Mouse (Mus musculus) limb, embryonic 11.5 days (tissue): Measurements from ENCODE around the gene Ccdc144b. TPM values are rescaled to one million over a fixed set of nuclear protein-coding genes. Genes with fewer than 3 reads are reported as not detected.

Experiments
- ATAC-seq: fragments of 200-750 bp; cut with Nextera tagmentation; 2 replicates; pipeline ENCODE4 v1.8.0; 2017; ENCODE audit warnings: low read depth; ENCODE audit not compliant: insufficient number of reproducible peaks, low FRiP score, low TSS enrichment
- DNase-seq: peaks from one replicate; pipeline ENCODE4 v3.0.0-alpha.2; 2015; ENCODE audit warnings: low spot score
- H3K27ac ChIP-seq: fragments of 300-500 bp; sonication (generic); replicated peaks from 2 replicates; pipeline ENCODE4 v1.5.1; 2014; ENCODE audit warnings: low read depth, mild to moderate bottlenecking, low read length
- H3K27me3 ChIP-seq: fragments of 300-500 bp; sonication (generic); 2 replicates; pipeline ENCODE4 v1.6.1; 2014; ENCODE audit warnings: mild to moderate bottlenecking, low read length, mixed read lengths; ENCODE audit not compliant: control insufficient read depth, insufficient read depth
- H3K36me3 ChIP-seq: fragments of 300-500 bp; sonication (generic); 2 replicates; pipeline ENCODE4 v1.6.1; 2014; ENCODE audit warnings: mild to moderate bottlenecking, low read length, moderate library complexity, mixed read lengths; ENCODE audit not compliant: control insufficient read depth, insufficient read depth
- H3K4me1 ChIP-seq: fragments of 300-500 bp; sonication (generic); 2 replicates; pipeline ENCODE4 v1.6.1; 2014; ENCODE audit warnings: low read length, mixed read lengths; ENCODE audit not compliant: control insufficient read depth, insufficient read depth
- H3K4me2 ChIP-seq: fragments of 300-500 bp; sonication (generic); 2 replicates; pipeline ENCODE4 v1.6.1; 2014; ENCODE audit warnings: low read depth, mild to moderate bottlenecking, moderate library complexity; ENCODE audit not compliant: severe bottlenecking
- H3K4me3 ChIP-seq: fragments of 300-500 bp; sonication (generic); 2 replicates; pipeline ENCODE4 v1.5.1; 2014; ENCODE audit warnings: low read depth, low read length
- H3K9ac ChIP-seq: fragments of 300-500 bp; sonication (generic); 2 replicates; pipeline ENCODE4 v1.6.1; 2014; ENCODE audit warnings: mild to moderate bottlenecking, low read length
- H3K9me3 ChIP-seq: fragments of 300-500 bp; sonication (generic); 2 replicates; pipeline ENCODE4 v1.6.1; 2016; ENCODE audit warnings: low read length; ENCODE audit not compliant: control insufficient read depth
- WGBS: fragments of 180-500 bp; shearing (Covaris S2); extraction: QIAGEN DNeasy Blood & Tissue Kit; methylation state at CpG from one replicate; pipeline ENCODE4 v1.1.7; 2014; 5-methylcytosine and 5-hydroxymethylcytosine counted together
- polyA plus RNA-seq: library from polyadenylated mRNA; unstranded; fragments of >200 nt; fragmentation: Nextera tagmentation; extraction: Ambion mirVana; gene quantifications from 2 replicates; pipeline ENCODE4 v1.2.1, GENCODE M21; 2014

Ccdc144b gene
- polyA plus RNA-seq, 1 experiment from 2014 or later = not detected

DNA sequence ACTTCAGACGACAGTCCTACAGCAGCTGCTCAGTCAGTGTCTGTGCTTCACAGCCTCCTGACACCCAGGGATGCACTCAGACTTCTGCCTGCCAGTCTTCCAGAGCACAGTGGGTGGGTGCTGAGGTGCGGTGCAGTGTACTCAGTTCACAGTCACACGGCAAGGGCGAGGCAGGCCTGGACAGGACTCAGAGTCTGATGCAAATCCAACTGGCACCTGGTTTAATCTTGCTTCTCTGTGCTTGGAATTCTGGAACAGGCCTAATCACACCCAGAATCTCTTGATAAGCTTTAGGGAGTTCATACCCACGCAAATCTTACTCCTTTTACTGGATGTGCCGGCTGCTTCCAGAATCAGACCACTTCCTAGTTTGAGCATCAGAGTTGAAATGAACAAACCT is 22.1 kb upstream of the Ccdc144b start:
- peak; percentile 16 for DNase-seq
- Histone ChIP-seq H3K4me2 (no peak overlapping the region), H3K4me3 (no peak overlapping the region), H3K4me1 (no peaks in the 10 kb centered on the region), H3K36me3 (peaks cover 5% of the 10 kb centered on the region; the same call in 1 of the 2 replicates), H3K27ac (no peak overlapping the region), H3K27me3 (no peaks in the 10 kb centered on the region), H3K9ac (no peak overlapping the region), H3K9me3 (no peaks in the 10 kb centered on the region)
- WGBS = 92% methylated on average over 6 of the region's 6 CpGs
- ATAC-seq = no peak

DNA sequence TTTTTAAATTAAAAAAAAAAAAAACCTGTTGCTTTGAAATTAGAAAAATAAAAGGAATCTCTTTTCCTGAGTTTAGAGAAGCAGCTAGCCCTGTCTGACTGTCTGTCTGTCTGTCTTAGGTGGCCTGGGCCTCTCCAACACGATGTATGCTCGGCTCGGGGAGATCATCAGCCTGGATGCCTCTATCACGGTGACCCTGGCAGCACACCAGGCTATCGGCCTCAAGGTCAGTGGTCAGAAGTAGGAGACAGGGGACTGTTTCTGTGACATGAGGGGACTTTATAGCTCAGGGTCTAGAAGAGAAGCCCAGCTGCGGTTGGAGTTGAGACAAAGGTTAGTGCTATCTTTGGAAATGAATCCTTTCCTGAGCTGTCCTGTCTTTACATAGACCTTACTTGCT is 20.9 kb upstream of the Ccdc144b start:
- 94% methylated on average over 6 of the region's 6 CpGs for WGBS
- Histone ChIP-seq H3K36me3 (peaks cover 7% of the 10 kb centered on the region), H3K27ac (no peak overlapping the region), H3K4me1 (no peaks in the 10 kb centered on the region), H3K4me3 (no peak overlapping the region), H3K9ac (no peak overlapping the region), H3K9me3 (no peaks in the 10 kb centered on the region), H3K4me2 (no peak overlapping the region), H3K27me3 (no peaks in the 10 kb centered on the region)
- ATAC-seq (no peak), DNase-seq (no peak)

DNA sequence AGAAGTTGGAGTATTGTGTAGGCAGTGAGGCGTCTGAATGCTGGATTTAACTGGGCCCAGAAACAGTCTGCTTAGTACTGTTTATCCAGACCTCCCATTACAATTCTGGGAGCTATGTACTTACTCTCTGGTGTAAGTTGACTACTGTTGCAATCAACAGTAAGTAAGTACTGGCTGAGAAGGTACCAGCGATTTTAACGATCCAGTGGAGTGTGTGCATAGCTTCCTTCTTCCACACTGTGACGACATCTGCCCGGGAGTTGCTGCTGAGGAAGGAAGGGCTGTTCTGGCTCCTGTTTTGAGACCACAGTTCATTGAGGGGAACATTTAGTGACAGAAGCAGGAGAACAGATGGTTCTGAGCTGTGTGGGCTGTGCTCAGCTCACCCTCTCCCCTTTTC is 17.7 kb upstream of the Ccdc144b start:
- H3K27ac ChIP-seq = no peak overlapping the region
- no peaks in the 10 kb centered on the region for H3K4me1 ChIP-seq
- no peak overlapping the region for H3K4me2 ChIP-seq
- H3K4me3 ChIP-seq = no peak overlapping the region
- no peak for DNase-seq
- H3K27me3 ChIP-seq = no peaks in the 10 kb centered on the region
- WGBS = 91% methylated on average over 5 of the region's 5 CpGs
- no peaks in the 10 kb centered on the region for H3K9me3 ChIP-seq
- H3K9ac ChIP-seq = no peak overlapping the region
- H3K36me3 ChIP-seq = peaks cover 7% of the 10 kb centered on the region
- ATAC-seq = no peak

DNA sequence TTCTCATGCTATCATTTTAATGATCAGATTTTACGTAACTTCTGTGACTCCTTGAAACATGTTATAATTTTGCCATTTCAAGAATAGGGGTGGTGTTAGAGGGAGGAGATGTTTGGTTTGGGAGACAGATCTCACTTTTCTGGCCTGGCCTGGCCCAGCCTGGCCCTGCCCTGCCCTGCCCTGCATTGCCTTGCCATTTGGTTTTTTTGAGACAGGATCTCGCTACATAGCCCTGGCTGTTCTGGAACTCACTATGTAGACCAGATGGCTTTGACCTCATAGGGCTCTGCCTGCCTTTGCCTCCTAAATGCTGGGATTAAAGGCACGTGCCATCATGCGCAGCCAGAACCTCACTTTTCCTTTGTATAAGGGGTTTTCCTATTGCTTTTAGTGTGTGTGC is 17.1 kb upstream of the Ccdc144b start:
- Histone ChIP-seq H3K4me1 (no peaks in the 10 kb centered on the region), H3K27ac (no peak overlapping the region), H3K9ac (no peak overlapping the region), H3K9me3 (no peaks in the 10 kb centered on the region), H3K4me2 (no peak overlapping the region), H3K36me3 (peaks cover 6% of the 10 kb centered on the region), H3K4me3 (no peak overlapping the region), H3K27me3 (no peaks in the 10 kb centered on the region)
- ATAC-seq (no peak), DNase-seq (no peak)
- 97% methylated on average over 4 of the region's 4 CpGs for WGBS

DNA sequence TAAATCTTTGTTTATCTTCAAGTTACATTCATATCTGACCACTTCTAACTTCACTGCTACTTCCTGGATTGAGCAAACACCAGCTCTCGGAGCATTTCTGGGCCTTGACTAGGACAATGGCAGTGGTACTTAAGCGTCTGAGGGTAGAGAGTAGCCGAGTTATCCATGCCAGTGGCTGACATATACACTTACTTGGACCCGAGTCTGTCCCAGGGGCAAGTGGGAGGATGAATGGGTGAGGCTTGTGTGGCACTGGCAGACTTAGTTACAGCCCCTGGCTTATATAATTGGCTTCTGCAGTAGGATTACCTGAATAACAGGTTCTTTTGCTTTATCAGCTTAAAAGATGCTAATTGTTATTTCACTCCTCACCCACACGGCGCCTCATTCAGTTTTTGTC is 14.4 kb upstream of the Ccdc144b start:
- H3K4me2 ChIP-seq = no peak overlapping the region
- WGBS = 92% methylated on average over 6 of the region's 6 CpGs
- no peaks in the 10 kb centered on the region for H3K27me3 ChIP-seq
- H3K9ac ChIP-seq = no peak overlapping the region
- no peak for DNase-seq
- H3K27ac ChIP-seq = no peak overlapping the region
- no peaks in the 10 kb centered on the region for H3K9me3 ChIP-seq
- H3K36me3 ChIP-seq = peaks cover 2% of the 10 kb centered on the region
- no peaks in the 10 kb centered on the region for H3K4me1 ChIP-seq
- H3K4me3 ChIP-seq = no peak overlapping the region
- no peak for ATAC-seq

DNA sequence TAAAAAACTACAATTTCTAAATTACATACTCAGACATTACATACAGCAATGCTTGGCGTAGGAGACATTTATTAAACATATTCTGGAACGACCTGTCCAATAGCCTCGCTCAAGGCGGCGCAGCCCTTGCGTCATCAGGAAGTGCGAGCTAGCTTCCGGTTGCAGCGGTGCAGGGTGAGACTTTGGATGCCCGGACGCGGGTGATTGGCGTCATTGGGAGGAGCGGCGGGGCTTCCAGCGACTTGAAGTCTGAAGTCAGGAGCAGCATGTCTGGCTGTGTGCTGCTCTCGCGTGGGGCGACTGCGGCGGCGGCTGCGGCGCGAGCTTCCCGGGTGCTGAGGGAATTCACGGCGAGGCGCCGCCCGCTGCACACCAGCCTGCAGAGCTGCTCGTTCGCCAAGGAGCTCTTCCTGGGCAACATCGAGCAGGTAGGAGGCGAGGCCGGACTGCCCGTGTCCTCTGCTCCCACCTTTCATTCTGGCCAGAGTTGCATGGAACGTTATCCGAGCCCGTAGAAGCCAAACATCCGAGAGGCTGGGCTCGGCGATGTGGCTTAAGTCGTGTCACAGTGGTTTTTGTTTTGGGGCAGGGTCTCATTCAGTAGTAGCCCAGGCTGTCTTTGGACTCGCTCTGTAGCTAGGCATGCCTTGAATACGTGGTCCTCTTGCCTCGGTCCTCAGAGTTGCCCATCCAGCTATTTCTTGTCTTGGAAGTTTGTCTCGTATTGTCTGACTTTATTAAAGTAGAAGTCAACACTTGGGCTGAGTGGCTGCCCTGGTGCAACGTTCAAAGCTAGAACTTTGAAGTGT is 12.7 kb upstream of the Ccdc144b start, which contains the start of gene Acad9:
Acad9 (plus strand) TSS at position 137 of the 809 bp plus-strand sequence.
- Histone ChIP-seq H3K9me3 (no peaks in the 10 kb centered on the region), H3K4me3 (peak within 1 kb of the TSS; percentile 89), H3K9ac (peak within 1 kb of the TSS; percentile 85), H3K27ac (no peak within 1 kb of the TSS), H3K27me3 (no peaks in the 10 kb centered on the region), H3K4me1 (no peaks in the 10 kb centered on the region), H3K4me2 (peak within 1 kb of the TSS; percentile 74), H3K36me3 (peaks cover 2% of the 10 kb centered on the region)
- WGBS = 1% methylated on average over 49 of the region's 49 CpGs
- peak; percentile 98 for DNase-seq
- ATAC-seq = peak; percentile 95

DNA sequence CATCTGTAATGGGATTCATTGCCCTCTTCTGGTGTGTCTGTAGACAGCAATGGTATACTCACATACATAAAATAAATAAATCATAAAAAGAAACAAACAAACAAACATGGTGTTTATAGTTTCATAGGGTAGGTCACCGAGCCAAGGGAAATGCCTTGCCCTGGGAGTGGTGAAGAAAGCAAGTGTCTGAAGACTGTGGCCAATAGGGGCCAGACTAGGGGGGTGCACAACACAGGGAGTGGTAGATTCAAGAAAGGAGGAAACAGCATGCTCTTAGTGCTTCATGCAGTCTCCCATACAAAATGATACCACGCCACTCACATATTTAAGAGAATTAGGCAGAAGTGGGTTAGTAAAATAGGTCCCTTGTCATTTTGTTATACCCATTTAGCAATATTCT is 11.8 kb upstream of the Ccdc144b start:
- no peak overlapping the region for H3K9ac ChIP-seq
- DNase-seq (no peak), ATAC-seq (no peak)
- H3K27ac ChIP-seq = no peak overlapping the region
- H3K36me3 ChIP-seq = peaks cover 2% of the 10 kb centered on the region
- no peaks in the 10 kb centered on the region for H3K9me3 ChIP-seq
- 98% methylated on average over 2 of the region's 2 CpGs for WGBS
- no peak overlapping the region; the same call in 1 of the 2 replicates for H3K4me3 ChIP-seq
- H3K27me3 ChIP-seq = no peaks in the 10 kb centered on the region
- peak overlapping the region; percentile 74; the same call in 1 of the 2 replicates for H3K4me2 ChIP-seq
- no peaks in the 10 kb centered on the region for H3K4me1 ChIP-seq

DNA sequence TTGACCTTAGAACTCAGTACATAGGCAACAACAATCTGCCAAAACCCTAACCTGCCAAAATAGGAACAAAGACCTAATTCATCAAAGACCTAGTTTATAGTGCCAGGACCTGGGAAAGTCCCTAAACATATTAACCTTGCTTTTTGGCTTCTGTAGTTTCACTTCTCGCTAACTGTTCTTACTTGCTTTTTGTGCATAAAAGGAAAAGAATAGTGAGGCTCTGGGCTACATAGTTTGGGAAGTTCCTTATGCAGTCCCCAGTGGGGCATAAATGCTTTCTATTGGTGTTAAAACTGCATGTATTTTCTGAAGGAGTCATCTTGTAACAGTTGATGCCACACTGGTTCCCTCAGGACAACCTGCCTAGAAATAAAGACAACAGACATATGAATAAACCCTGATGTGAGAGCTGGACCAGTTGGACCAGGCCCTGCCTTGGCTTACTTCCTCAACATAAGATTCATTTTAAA is 11.3 kb upstream of the Ccdc144b start:
- WGBS = 94% methylated on average over 1 of the region's 1 CpGs
- Histone ChIP-seq H3K9ac (no peak overlapping the region), H3K36me3 (no peaks in the 10 kb centered on the region), H3K27me3 (no peaks in the 10 kb centered on the region), H3K4me2 (no peak overlapping the region), H3K27ac (no peak overlapping the region), H3K4me3 (no peak overlapping the region), H3K4me1 (no peaks in the 10 kb centered on the region), H3K9me3 (no peaks in the 10 kb centered on the region)
- DNase-seq (no peak), ATAC-seq (no peak)
